Mouse (Mus musculus) intestine, embryonic 14.5 days (tissue): ENCODE data around the gene Spata31d1c. TPM values are rescaled to one million over a fixed set of nuclear protein-coding genes. Genes with fewer than 3 reads are reported as not detected.

ENCODE experiments used
- ATAC-seq: fragments of 200-750 bp; cut with Nextera tagmentation; replicated peaks from 2 replicates; pipeline ENCODE4 v1.8.0; 2017; ENCODE audit warnings: low read depth, moderate number of reproducible peaks, moderate TSS enrichment, moderate library complexity; ENCODE audit not compliant: low FRiP score, low TSS enrichment
- DNase-seq: peaks from one replicate; pipeline ENCODE4 v3.0.0-alpha.2; 2018; ENCODE audit warnings: low spot score
- H3K27ac ChIP-seq: fragments of 300-500 bp; sonication (generic); 2 replicates; pipeline ENCODE4 v1.5.1; 2014; ENCODE audit warnings: low read depth, mild to moderate bottlenecking, control low read depth
- H3K27me3 ChIP-seq: fragments of 300-500 bp; sonication (generic); replicated peaks from 2 replicates; pipeline ENCODE4 v1.6.1; 2014; ENCODE audit warnings: low read length, control low read depth; ENCODE audit not compliant: control insufficient read depth, insufficient read depth
- H3K36me3 ChIP-seq: fragments of 300-500 bp; sonication (generic); 2 replicates; pipeline ENCODE4 v1.6.1; 2014; ENCODE audit warnings: low read length, control low read depth; ENCODE audit not compliant: control insufficient read depth, insufficient read depth
- H3K4me1 ChIP-seq: fragments of 300-500 bp; sonication (generic); replicated peaks from 2 replicates; pipeline ENCODE4 v1.6.1; 2014; ENCODE audit warnings: low read length, control low read depth, mixed read lengths; ENCODE audit not compliant: control insufficient read depth, insufficient read depth
- H3K4me2 ChIP-seq: fragments of 300-500 bp; sonication (generic); 2 replicates; pipeline ENCODE4 v1.6.1; 2014; ENCODE audit warnings: low read length
- H3K4me3 ChIP-seq: fragments of 300-500 bp; sonication (generic); 2 replicates; pipeline ENCODE4 v1.5.1; 2014; ENCODE audit warnings: low read depth, low read length, control low read depth, mixed read lengths
- H3K9ac ChIP-seq: fragments of 300-500 bp; sonication (generic); 2 replicates; pipeline ENCODE4 v1.6.1; 2014; ENCODE audit warnings: mild to moderate bottlenecking, low read length
- H3K9me3 ChIP-seq: fragments of 300-500 bp; sonication (generic); 2 replicates; pipeline ENCODE4 v1.6.1; 2016; ENCODE audit warnings: low read length, control low read depth; ENCODE audit not compliant: control insufficient read depth
- WGBS: fragments of 180-500 bp; shearing (Covaris S2); extraction: QIAGEN DNeasy Blood & Tissue Kit; methylation state at CpG from one replicate; pipeline ENCODE4 v1.1.7; 2014; 5-methylcytosine and 5-hydroxymethylcytosine counted together
- polyA plus RNA-seq: library from polyadenylated mRNA; unstranded; fragments of >200 nt; fragmentation: Nextera tagmentation; extraction: Ambion mirVana; gene quantifications from 2 replicates; pipeline ENCODE4 v1.2.1, GENCODE M21; 2014

Gene Spata31d1c
- polyA plus RNA-seq: not detected in 2 replicates

- H3K4me1 ChIP-seq: no peaks in the 10 kb centered on the region
- DNase-seq: no peak
- H3K27me3 ChIP-seq: no peaks in the 10 kb centered on the region
- H3K4me2 ChIP-seq: no peak within 1 kb of the TSS
- no peak for ATAC-seq
- H3K4me3 ChIP-seq: no peak within 1 kb of the TSS
- no peak within 1 kb of the TSS for H3K27ac ChIP-seq
- no peak within 1 kb of the TSS for H3K9ac ChIP-seq
- H3K9me3 ChIP-seq: no peaks in the 10 kb centered on the region
- no peaks in the 10 kb centered on the region for H3K36me3 ChIP-seq
These were observed at the start of gene Spata31d1c for GRCm38 (mm10) chr13:65032758-65033157. TSS of gene Spata31d1c (plus strand) at chr13:65033058.

GRCm38 (mm10) chr13:64988828-64989227, 44.0 kb upstream of the Spata31d1c start:
- ATAC-seq (no peak), DNase-seq (no peak)
- no peak overlapping the region for H3K4me3 ChIP-seq
- H3K9ac ChIP-seq: no peak overlapping the region
- no peaks in the 10 kb centered on the region for H3K36me3 ChIP-seq
- no peaks in the 10 kb centered on the region for H3K9me3 ChIP-seq
- H3K4me1 ChIP-seq: no peaks in the 10 kb centered on the region
- H3K27ac ChIP-seq: no peak overlapping the region
- no peak overlapping the region for H3K4me2 ChIP-seq
- H3K27me3 ChIP-seq: no peaks in the 10 kb centered on the region

- H3K36me3 ChIP-seq: no peaks in the 10 kb centered on the region
These were observed 27.4 kb upstream of the Spata31d1c start for GRCm38 (mm10) chr13:65005414-65005813.

GRCm38 (mm10) chr13:65006760-65007159, 26.1 kb upstream of the Spata31d1c start:
- no peaks in the 10 kb centered on the region for H3K27me3 ChIP-seq
- 82% methylated on average over 1 of the region's 1 CpGs for WGBS

More at GRCm38 (mm10) chr13:65005414-65005813, 27.4 kb upstream of the Spata31d1c start:
- no peak overlapping the region for H3K9ac ChIP-seq
- no peaks in the 10 kb centered on the region for H3K27me3 ChIP-seq
- H3K4me3 ChIP-seq: no peak overlapping the region
- no peaks in the 10 kb centered on the region for H3K4me1 ChIP-seq
- DNase-seq: no peak
- H3K27ac ChIP-seq: no peak overlapping the region
- no peaks in the 10 kb centered on the region for H3K9me3 ChIP-seq
- H3K4me2 ChIP-seq: no peak overlapping the region
- no peak for ATAC-seq

GRCm38 (mm10) chr13:65007971-65008370, 24.9 kb upstream of the Spata31d1c start:
- Histone ChIP-seq H3K9ac (no peak overlapping the region), H3K4me2 (no peak overlapping the region), H3K4me3 (no peak overlapping the region), H3K4me1 (no peaks in the 10 kb centered on the region), H3K36me3 (no peaks in the 10 kb centered on the region), H3K27ac (no peak overlapping the region), H3K9me3 (no peaks in the 10 kb centered on the region), H3K27me3 (no peaks in the 10 kb centered on the region)
- DNase-seq: no peak
- 73% methylated on average over 1 of the region's 1 CpGs for WGBS
- ATAC-seq: no peak

More at GRCm38 (mm10) chr13:65006760-65007159, 26.1 kb upstream of the Spata31d1c start:
- H3K9me3 ChIP-seq: no peaks in the 10 kb centered on the region
- H3K4me3 ChIP-seq: no peak overlapping the region
- no peaks in the 10 kb centered on the region for H3K36me3 ChIP-seq
- H3K27ac ChIP-seq: no peak overlapping the region
- no peak overlapping the region for H3K4me2 ChIP-seq
- ATAC-seq (no peak), DNase-seq (no peak)
- no peaks in the 10 kb centered on the region for H3K4me1 ChIP-seq
- H3K9ac ChIP-seq: no peak overlapping the region

- 68% methylated on average over 4 of the region's 4 CpGs for WGBS
- H3K4me1 ChIP-seq: no peaks in the 10 kb centered on the region
- H3K4me3 ChIP-seq: no peak overlapping the region
- no peaks in the 10 kb centered on the region for H3K36me3 ChIP-seq
- DNase-seq (no peak), ATAC-seq (no peak)
- no peaks in the 10 kb centered on the region for H3K27me3 ChIP-seq
- no peak overlapping the region for H3K4me2 ChIP-seq
- no peak overlapping the region for H3K27ac ChIP-seq
- no peak overlapping the region for H3K9ac ChIP-seq
- no peaks in the 10 kb centered on the region for H3K9me3 ChIP-seq
These were observed 21.7 kb upstream of the Spata31d1c start for GRCm38 (mm10) chr13:65011052-65011738.

GRCm38 (mm10) chr13:65035057-65035456, 2.2 kb downstream of the Spata31d1c start:
- H3K4me2 ChIP-seq: no peak overlapping the region

GRCm38 (mm10) chr13:65052660-65053059, 19.8 kb downstream of the Spata31d1c start, which contains the start of gene Prss47:
TSS of gene Prss47 (minus strand) at chr13:65052760.
- H3K9ac ChIP-seq: no peak within 1 kb of the TSS
- no peaks in the 10 kb centered on the region for H3K9me3 ChIP-seq
- no peak within 1 kb of the TSS for H3K4me2 ChIP-seq
- no peak within 1 kb of the TSS for H3K27ac ChIP-seq
- 85% methylated on average over 9 of the region's 9 CpGs for WGBS
- DNase-seq (no peak), ATAC-seq (no peak)
- no peaks in the 10 kb centered on the region for H3K4me1 ChIP-seq
- no peak within 1 kb of the TSS for H3K4me3 ChIP-seq
- H3K36me3 ChIP-seq: no peaks in the 10 kb centered on the region
- no peaks in the 10 kb centered on the region for H3K27me3 ChIP-seq

More at GRCm38 (mm10) chr13:65035057-65035456, 2.2 kb downstream of the Spata31d1c start:
- Histone ChIP-seq H3K36me3 (no peaks in the 10 kb centered on the region), H3K27ac (no peak overlapping the region), H3K4me3 (no peak overlapping the region), H3K9me3 (no peaks in the 10 kb centered on the region), H3K9ac (no peak overlapping the region), H3K4me1 (no peaks in the 10 kb centered on the region), H3K27me3 (no peaks in the 10 kb centered on the region)
- no peak for ATAC-seq
- WGBS: 63% methylated on average over 4 of the region's 4 CpGs
- DNase-seq: no peak

- Histone ChIP-seq H3K27me3 (no peaks in the 10 kb centered on the region), H3K27ac (no peak overlapping the region), H3K36me3 (peaks cover 34% of the 10 kb centered on the region), H3K9ac (no peak overlapping the region), H3K4me3 (no peak overlapping the region), H3K4me1 (no peaks in the 10 kb centered on the region), H3K4me2 (no peak overlapping the region), H3K9me3 (no peaks in the 10 kb centered on the region)
- WGBS: 92% methylated on average over 2 of the region's 2 CpGs
- no peak for ATAC-seq
- DNase-seq: no peak
These were observed 37.1 kb downstream of the Spata31d1c start for GRCm38 (mm10) chr13:65069969-65070368.
